Mouse (Mus musculus): ENCODE measurements around the gene Prodh2.

The Prodh2 gene

DNA sequence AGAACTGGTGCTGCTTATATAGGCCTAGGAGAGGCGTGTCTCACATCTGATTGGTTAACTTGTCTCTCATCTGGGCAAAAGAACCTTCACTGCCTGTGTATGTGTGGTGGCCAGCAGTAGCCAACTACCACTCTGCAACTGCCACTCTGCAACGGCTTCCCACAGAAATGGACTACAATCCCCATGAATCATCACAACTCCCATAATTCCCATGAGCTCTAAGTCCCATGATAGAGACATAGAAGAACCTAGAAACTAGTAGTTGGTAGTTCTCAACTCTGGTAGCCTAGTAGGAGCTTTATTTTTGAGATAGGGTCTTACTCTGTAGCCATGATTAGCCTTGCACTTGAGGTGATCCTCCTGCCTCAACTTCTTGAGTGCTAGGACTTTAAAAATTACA, 56.5 kb downstream of the Prodh2 start:
- DNase-seq (ENCODE audit: low spot score in 2 of 2), result no peak

DNA sequence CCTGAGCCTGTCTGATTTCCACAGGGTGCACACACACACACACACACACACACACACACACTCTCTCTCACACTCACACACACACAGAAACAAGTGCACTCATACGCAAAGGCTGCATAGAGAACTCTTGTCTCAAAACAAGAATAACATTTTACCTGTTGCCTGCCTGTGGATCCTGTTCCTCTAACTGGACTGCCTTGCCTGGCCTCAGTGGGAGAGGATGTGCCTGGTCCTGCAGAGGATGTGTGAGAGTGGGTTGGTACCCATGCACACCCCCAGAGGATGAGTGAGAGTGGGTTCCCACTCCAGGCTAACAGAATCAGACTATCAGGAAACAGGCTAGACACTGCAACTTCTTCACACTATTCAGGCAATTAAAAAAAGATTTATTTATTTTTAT, 57.2 kb downstream of the Prodh2 start:
- no peak for DNase-seq (ENCODE audit: low spot score in 2 of 2)

DNA sequence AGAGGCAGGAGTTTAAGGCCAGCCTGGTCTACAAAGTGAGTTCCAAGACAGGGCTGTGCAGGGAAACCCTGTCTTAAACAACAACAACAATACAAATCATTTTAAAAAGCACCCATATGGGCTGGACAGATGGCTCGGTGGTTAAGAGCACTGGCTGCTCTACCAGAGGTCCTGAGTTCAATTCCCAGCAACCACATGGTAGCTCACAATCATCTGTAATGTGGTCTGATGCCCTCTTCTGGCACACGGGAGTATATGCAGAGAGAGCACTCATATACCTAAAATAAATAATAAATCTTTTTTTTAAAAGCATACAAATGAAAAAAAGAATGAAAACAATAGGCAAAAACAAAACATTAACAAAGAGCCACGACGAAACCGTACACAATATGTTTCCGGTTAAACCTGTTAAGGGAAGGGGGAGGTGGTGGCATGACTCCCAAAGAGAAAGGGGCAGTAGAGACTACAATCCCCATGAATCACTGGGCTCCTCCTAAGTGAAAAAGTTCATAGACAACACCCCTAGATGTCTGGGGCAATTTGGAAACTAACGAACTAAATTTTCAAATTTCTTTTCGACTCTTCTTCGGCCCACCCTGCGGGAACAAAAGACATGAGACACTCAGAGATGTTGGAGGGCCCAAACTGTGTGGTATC, 58.2 kb downstream of the Prodh2 start:
- DNase-seq (ENCODE audit: low spot score in 2 of 2), result no peak

DNA sequence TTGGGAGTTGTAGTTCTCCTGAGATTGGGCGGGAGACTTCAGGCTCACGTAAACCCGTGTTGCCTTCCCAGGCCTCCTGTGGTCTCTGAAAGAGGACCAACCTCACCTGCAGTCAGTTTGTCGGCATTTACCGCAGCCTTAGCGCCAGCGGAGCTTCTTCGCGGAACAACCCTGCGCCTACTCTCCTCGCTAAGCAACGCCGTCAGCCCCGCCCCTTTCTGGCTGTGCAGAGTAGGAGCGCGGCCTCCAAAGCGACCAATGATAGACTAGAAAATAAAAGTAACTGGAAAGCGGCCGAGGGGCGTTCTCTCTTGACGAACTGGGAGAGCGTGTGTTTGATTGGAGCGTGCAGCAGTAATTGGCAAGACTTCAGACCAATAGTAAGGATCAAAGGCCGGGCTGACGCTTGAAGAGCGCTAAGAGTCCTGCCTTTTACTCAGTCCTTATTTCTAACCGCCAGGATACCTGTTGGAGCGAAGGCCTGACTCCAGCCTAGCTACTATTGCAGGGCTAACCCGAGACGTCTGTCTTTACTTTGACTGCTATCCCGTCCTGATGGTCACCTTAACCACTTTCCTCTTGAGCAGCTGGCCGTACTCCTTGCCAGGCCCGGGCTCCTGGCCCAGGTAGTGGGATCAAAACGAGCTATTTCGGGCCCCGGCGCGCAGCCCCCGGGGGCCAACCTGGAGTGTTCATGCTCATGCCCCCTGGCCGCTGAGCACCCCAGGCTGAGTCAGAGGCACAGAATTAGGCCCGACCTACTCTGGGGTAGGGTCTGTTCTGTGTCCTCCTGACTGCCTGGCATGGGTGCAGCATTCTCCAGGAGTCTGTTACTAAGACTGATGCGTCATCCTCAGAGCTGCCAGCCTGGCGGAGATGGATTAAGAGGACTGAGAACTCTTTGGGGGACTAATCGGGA, 58.9 kb downstream of the Prodh2 start, which contains the start of the genes Hspb6 and Proser3:
Gene Hspb6, plus strand, starts transcription at position 77 of the 919 bp plus-strand sequence.
Gene Proser3, minus strand, starts transcription at position 198 of the 919 bp plus-strand sequence.
- DNase-seq (ENCODE audit: low spot score in 2 of 2), result peak; percentile 94

DNA sequence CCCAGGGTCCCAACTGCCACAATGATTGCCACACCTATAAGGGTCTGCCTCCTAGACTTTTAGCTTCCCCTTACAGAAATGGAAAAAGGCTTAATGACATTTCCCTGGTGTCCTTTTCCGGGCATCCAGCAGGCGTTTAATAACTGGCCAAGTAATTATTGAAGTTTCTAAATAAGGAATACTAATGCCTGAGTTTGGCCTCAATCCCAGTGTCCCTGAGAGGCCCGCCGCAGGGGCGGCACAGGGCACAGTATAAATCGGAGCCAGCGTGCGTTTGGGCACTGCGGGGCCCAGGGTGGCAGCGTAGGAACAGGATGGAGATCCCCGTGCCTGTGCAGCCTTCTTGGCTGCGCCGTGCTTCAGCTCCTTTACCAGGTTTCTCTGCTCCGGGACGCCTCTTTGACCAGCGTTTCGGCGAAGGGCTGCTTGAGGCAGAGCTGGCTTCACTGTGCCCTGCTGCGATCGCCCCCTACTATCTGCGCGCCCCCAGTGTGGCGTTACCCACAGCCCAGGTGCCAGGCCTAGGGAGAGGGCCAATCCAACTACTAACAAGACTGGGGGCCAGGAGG, 59.7 kb downstream of the Prodh2 start:
- DNase-seq (ENCODE audit: low spot score in 2 of 2), result no peak

DNA sequence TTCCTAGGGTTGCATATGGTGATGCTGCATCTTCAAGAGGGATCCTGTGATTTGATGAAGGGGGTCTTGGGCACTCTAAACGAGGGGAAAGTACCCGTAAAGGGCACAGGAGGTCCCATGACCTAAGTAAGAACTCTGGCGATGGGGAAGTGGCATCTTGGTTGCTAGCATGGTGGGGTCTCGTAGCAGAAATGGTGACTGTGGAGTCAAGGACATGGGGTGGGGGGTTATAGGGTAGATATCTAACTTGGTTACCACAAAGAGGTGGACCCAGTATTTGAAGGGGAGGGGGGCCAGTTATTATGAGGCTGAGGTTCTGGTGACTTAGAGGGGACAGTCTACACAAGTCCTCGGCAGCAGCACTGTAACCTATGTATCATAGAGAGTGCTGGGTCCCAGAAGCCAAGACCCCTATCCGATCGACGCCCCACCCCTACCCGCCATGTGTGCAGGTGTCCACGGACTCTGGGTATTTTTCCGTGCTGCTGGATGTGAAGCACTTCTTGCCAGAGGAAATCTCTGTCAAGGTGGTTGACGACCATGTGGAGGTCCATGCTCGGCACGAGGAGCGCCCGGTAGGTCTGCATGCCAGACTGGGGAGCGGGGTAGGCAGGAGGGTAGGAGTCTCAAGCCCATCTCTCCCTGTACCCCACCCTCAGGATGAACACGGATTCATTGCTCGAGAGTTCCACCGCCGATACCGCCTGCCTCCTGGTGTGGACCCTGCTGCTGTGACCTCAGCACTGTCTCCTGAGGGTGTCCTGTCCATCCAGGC, 60.6 kb downstream of the Prodh2 start:
- DNase-seq (ENCODE audit: low spot score in 2 of 2), result no peak

DNA sequence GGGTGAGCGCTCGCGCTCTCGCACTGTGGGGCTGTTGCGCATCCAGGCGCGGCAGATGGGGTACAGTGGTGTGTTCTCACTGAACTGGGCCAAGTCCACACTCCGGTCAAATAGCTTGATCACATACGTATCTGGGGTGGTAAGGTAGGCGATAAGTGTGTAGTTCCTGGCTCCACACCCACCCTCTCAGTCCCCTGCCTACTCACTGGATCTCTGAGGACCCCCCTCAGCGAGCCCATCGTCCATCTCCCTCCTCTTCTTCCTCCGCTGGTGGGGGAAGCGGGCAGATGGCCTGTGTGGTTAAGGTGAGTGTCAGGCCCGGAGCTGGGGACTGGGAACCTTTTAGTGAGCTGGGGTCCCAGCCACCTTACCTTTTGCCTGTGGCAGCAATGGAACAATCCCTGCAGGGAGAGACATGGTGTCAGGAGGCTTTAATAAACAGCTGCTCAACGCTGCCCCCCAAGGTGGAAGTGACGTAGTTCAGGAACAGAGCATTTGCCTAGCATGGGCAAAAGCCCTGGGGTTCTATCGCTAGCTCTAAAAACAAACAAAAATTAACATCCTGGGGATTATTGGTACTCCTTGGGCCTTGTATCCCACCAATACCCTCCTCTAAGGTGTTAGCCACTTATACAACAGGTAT, 63.6 kb downstream of the Prodh2 start:
- peak in 1 of 2 experiments; percentile 34 for DNase-seq (ENCODE audit: low spot score in 2 of 2)

DNA sequence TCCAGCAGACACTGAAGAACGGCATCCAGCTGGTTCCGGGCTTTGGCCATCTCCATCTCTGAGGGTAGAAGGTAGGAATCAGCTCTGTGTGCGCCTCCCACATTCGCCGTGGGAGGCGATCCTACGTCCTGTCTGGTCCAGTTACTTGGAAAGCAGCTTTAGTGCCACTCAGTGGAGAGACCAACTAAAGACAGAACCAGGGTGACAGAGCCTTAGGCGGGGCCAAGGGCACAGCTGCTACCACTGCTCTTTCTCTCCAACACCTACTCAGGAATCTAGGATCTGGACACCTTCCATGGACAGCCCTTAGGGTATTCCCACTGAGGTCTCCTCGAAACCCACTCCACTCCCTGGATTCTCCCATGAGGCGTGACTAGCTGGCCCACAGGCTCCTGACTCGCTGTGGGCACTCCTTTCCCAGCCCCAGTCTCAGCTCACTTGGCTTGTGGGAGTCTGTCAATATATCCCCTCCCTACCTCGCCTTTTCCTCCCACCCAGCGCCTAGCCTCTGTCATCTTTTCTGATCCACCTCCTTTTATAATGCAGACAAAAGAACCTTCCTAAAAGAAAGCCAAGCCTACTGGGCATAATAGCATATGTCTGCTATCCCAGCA, 64.6 kb downstream of the Prodh2 start:
- DNase-seq (ENCODE audit: low spot score in 2 of 2), result no peak

DNA sequence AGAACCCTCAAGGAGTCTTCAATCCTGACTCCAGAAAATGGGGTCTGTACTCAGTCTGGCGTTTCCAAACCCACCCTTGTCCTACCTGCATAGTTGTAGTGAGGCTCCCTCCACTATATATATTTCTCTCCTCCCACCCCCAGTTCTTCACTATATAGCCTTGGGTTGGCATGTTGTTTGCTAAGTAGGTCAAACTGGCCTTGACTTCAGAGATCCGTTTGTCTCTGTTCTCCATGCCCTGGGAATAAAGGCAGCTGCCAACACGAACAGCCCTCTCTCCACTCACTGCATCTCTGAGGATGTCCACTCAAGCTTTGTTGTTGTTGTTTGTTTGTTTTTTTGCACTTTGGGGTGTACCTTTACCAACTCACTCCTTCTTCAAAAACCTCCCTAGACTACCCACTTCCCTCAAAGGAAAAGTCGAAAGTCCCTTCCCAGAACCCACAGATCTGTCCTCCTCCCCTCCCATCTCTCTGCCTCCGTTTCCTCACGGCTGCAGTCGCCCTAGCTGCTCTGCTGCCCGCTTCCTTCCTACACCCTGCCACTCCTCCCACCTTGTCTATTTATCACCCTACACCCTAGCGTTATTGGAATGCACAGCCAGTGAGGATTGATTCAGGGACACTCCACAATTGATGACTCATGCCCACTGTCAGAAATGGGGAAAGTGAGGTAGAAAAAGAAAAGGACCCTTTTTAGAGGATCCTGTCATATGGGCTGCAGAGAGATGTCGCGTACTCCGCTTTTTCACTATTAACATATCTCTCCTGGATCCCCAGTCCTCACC, 65.4 kb downstream of the Prodh2 start:
- no peak for DNase-seq (ENCODE audit: low spot score in 2 of 2)

DNA sequence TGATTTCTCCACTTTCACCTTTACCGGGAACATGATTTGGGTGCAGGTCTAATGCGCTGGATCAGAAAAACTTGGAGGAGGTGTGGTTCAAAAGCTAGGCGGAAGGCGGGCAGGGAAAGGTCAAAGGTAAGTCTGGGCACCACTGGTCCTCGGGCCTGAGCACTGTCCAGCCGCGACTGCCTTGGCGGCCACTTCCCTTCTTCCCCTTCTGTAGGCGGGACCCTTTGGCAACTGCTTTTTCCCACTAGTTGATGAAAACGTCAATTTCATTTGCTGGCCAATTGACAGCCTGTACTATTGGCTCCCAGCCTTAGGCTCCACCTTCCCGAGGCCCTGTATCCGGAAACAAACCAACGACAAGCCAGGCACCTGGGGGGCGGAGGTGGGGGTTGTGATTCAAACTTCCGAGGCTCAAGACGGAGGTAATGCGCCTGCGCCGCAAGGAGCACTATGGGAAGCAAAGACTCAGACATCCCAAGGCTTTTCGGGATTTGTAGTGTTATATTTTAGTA, 66.1 kb downstream of the Prodh2 start, which contains the start of gene Lin37:
Gene Lin37, minus strand, starts transcription at position 396 of the 512 bp plus-strand sequence.
- peak; percentile 91 to 93 for DNase-seq (ENCODE audit: low spot score in 2 of 2)

DNA sequence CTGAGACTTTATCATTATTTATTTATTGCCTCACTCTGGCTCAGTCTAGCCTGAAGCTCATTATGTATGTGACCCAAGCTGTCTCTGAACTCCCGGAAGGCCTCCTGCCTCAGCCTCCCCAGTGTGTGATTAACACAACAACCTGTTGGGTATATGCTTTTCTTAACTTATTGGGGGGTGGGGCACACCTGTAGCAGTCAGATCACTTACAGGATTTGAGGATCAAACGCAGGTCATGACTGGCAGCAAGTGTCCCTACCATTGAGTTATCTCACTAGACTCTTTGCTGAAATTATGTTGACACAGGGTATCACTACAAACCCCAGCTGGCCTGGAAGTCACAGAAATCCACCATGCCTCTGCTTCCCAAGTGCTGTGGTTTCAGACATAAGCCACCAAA, 66.9 kb downstream of the Prodh2 start:
- no peak for DNase-seq (ENCODE audit: low spot score in 2 of 2)

DNA sequence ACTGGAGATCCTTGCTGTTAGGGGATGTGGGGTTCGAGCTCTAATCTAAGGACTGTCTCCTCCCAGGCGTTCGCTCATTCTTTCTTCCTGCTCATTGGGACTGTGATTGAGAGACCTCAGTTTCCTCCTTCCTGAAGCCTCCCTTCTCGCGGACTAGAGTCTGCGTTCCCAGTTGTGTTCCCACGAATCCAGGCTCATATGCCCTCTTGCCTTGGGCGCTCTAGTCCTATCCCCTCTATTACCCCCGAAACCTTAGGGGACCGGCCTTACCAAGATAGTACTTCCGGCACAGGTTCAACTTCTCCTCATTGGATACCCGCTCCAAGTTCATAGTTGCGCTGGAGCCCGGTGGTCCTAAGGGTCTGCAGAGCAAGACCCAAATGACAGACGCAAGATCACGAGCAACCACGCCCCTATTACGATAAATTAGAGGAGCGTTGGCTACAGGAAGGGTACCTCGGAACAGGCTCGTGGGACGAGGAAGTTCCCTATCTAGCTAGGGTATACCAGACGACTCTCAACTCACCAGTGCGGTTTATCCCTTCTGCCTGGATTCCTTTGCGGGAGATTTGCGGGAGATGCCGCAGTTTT, 69.2 kb downstream of the Prodh2 start:
- no peak for DNase-seq (ENCODE audit: low spot score in 2 of 2)
